Mouse (Mus musculus) v-Abl transformed pro-B cells (cell line): ENCODE results near the gene Rhbdf1.

Experiments used
- in situ Hi-C, 2 experiments: fragments of 400-800 bp; cut with MboI; formaldehyde crosslinking; loops; one replicate each; pipeline ENCODE4 v1.15.1; 2025; ENCODE audit not compliant: unreplicated experiment in 2 of 2

The Rhbdf1 gene

DNA sequence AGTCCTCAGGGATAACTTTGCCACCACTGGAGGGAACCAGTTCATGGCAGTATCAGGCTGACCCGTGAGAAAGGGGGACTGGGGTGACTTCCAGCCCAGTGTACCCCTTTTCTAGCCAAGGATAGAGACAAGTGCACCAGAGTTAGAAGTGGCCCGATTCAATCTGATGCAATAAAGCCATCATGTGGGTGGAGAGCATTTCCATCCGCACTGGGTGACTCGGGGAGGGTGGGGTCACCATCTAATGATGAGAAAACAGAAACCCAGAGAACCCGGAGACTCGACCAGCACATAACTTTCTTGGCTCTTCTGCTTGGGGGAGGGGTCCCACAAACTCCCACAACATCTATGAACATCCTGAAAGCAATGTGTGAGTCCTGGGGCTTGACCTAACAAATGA lies 25.4 kb downstream of the Rhbdf1 start:
- in situ Hi-C loops = no loop called here

DNA sequence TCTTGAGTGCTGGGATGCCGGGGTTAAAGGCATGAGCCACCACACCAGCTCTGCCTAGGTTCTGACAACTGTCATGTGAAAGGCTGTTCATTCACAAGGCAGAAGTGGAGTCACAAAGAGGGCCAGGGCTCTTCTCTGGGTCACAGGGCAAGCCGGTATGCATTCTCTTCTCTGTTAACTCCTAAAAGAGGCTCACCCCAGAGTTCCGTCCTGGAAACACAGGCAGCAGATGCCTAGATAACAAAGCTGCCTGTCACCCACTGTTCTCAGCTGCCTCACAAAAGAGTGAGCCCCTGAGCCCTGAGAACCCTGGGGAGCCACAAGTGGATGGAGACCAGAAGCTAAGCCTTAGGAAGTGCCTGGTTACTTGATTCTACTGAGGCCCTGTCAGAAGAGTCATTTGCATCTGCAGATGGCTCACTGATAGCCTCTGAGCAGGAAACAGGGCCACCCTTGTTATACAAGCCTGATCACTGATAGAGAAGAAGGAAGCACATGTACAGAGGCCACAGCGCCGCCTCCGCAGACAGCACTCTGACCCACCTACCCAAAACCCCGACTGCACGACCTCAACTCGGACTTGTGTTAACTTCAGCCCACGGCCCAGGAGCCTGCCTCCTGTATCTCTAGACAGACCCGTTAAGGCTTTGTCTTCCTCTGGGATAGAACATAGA lies 26.1 kb downstream of the Rhbdf1 start:
- in situ Hi-C loops = no loop called here

DNA sequence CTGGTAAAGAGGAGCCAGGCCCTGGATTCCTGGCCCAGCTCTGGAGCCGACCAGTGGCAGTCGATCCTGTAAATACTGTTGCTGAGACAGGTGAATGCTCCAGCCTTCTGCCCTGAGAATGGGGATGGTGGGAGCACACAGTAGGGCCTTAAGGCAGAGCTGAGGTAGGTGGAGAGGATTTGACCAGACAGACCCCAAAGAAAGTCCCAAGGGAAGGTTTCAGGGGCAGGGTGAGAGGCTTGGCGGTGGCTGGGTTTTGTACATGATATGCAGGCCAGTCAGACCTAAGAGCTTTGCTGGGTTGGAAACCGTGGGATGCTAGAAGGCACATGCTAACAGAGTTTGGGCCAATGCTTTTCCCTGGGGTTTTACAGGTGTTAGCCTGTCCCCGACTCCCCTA lies 27.5 kb downstream of the Rhbdf1 start:
- in situ Hi-C loops = no loop called here

DNA sequence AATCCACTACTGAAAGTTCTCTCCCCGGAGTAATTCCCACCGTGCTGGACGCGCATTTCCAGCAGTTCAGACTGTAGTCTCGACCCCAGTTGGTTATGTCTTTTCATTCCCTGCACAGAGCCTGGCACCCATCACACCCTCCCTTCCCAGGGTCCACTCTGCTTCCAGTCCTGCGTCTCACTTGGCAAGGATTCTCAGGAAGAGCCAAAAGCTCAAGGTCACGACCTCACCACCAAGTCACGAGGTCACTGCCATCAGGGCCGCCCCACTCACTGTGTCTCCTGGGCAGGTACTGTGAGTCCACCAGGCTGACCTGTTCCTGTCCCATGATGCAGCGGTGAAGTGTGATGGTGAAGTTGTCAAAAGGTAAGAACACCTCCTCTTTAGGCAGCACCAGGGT lies 28.0 kb downstream of the Rhbdf1 start:
- in situ Hi-C loops = no loop called here

DNA sequence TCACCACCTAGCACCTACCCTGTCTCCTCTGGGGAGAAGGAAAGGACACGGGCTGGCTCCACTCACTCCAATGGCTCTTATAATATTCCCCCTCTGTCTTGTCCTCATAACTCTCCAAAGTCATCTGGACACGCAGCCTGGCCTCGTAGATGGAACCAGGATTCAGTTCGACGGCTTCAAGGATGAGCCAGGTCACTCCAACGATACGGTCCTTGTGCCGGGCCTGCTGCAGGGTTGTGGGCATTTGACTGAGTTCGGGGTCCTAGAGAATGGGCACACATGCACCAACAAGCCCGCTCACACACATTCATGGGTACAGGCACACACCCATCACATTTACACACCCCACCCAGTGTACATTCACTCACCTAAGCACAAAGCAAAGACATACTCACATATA lies 28.9 kb downstream of the Rhbdf1 start:
- in situ Hi-C loops = no loop called here

DNA sequence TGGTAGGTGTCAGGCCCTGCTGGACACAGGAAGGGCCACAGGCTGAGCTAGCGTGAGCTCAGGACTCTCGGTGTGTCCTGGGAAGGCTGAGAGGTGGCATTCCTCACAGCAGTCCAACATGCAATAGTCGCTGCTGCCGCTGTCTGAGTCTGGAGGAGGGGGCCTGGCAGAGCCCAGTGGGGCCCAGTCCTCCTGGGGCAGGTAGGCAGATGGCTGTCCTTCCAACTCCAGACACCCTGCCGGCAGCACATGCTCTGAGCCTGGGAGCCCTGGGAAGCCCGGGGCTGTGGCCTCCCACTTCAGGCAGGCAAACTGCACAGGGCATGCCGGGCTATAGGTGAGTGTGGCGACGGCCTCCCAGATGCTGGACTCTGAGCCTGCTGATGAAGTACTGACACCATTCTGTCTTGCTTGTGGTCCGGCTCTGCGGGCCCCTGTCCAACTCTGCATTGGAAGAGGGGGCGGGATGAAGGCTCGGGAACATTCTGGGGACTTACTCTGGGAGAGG lies 31.4 kb downstream of the Rhbdf1 start:
- in situ Hi-C loops = no loop called here

DNA sequence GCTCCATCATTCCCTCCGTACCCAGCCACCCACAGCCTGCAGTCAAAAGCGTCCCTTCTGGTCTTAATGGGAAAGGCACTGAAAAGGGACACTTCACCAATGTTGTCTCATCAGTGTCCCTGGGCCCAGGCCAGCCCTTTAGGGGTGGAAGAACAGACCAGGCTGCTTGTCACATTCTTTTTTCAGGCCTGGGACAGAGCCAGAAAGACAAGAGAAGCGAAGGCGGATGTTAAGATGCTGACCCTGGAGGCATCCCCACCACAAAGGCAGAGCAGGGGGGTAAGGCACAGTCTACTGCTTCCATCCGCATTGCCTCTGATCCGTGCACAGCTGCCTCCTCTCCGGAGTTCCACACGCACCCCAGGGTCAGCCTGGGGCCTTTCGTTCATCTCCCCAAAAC lies 32.0 kb downstream of the Rhbdf1 start:
- in situ Hi-C loops = no loop called here

DNA sequence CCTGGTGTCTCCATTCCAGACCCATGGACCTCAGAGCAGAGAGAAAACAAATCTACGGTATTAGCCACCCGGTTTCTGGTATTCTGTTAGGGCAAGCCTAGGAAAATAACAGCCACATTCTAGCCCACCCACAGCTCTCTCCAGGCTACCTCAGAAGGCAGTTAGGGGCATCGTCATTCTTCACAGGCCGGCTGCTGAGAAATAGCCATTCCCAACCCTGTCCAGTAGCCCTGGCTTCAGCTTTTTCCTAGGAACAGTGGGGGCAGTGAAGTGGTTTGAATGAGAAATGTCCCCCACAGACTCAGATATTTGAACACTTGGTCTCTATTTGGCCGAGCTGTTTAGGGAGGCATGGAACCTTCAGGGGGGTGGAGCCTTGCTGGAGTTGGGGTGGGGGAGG lies 32.7 kb downstream of the Rhbdf1 start:
- in situ Hi-C loops = loop anchor here in 1 of 2 experiments (10.0 kb wide), 1 partner anchor 45 kb away; no protein-coding TSS in a partner anchor

DNA sequence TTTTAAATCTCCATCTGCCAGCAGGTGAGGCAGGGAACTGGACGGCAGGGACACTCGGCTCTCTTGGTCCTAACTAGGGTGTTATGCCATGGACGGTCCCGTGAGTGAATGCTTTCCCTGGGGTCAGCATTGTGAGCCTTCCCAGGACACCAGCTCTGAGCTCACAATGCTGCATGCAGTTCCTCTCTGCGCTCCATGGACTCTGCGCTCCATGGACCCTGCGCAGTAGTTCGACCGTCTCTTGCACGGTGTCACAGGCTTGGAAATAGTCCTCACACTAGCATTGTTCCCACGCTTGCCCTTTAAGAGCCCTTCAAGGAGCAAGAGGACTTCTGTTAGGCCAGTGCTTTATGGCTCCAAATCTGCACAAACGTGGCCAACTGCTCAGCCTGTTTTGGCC lies 33.2 kb downstream of the Rhbdf1 start:
- in situ Hi-C loops = loop anchor here in 1 of 2 experiments (10.0 kb wide), 1 partner anchor 46 kb away; no protein-coding TSS in a partner anchor

DNA sequence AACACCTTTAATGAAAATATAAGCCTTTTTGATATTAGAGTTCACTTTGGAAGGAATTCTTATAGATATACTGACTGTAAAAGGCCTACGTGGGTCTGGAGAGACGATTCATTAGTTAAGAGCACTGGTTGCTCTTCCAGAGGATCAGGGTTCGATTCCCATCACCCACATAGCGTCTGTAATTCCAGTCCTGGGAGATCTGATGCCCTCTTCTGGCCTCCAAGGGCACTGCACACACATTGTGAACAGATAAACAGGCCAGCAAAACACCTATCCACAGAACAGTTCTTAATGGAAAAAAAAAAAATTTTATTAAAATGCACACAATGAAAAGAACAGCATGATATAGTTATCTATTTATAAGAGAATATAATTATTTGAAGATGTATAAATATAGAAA lies 34.8 kb downstream of the Rhbdf1 start:
- in situ Hi-C loops = loop anchor here in 1 of 2 experiments (10.0 kb wide), 1 partner anchor 48 kb away; no protein-coding TSS in a partner anchor

DNA sequence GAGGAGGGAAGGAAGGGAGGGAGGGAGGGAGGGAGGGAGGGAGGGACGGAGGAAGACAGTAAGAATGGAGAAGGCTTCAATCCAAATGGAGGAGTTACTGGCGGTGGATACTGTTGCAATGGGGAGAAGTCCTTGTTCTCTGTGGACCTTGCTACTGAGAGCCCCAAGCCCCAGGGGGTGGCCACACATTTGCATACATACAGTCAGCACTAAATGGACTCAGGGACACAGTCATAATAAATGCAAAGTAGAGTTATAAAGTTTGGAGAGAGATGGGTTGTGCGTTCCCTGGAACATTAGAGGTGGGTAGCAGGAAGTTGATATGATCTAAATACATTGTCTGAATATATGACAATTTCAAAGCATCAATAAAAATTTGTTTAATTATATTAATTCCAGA lies 36.1 kb downstream of the Rhbdf1 start:
- in situ Hi-C loops = loop anchor here in 1 of 2 experiments (10.0 kb wide), 1 partner anchor 49 kb away; no protein-coding TSS in a partner anchor

DNA sequence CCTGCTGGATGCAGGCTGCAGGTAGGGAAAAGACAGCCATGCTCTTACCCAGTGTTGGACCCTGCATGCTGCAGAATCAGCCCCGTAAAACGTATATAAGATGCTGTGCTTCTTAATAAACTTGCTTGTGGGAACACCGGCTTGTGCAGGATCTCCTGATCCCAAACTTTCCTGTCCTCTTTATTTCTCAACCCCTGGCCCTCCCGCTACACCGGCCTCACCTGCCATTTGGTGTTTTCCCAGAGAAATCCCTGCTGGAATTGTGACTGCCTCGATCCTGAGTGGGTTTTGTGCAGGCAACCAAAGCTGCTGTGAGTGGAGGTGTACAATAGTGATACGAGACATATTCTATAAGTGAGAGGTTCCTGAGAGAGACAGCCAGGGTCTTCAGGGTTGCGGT lies 37.6 kb downstream of the Rhbdf1 start:
- in situ Hi-C loops = loop anchor here (5.0 to 10.0 kb wide), 2 partner anchors 50 to 103 kb away; partner anchors contain the start of gene Hbq1b (in 2 of the 2)

DNA sequence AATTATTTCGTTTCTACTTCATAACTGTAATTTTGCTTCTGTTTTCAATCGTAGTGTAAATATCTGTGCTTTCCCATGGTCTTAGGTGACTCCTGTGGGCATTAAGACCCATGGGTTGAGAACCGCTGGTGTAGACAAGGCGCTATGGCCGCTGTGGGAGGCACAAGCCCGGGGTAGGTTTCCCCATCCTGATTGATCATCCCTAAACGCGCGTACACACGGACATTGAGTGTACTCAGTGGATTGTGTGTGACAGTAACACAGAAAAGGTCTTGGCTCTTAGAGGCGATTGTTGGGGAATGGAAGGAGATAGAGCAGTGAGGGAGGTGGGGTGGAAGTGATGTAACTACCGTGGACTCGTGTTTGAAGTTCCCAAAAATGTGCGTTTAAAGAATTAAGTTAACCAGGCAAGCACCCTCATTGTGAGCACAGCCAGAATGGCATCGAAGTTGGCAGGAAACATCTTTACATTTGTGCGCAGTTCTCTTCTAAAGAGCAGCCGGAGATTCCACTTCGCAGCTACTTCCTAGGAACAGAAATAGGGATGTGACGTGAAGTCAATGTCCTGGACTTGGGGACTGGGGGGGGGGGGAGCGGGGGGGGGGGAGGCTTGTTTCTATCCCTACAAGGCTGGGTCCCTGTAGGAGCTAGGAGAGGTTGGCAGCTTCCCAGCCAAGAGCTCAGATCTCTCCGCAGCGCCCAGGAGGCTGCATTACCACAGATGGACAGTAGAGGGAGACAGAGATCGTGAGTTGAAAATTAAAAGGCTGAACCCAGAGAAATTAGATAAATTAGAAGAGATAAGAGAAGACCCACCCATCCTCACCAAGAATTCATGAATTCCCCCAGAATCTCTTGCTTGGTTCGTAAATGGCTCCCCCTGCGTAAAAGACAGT lies 39.9 kb downstream of the Rhbdf1 start:
- in situ Hi-C loops = loop anchor here (5.0 to 10.0 kb wide), 2 partner anchors 53 to 105 kb away; partner anchors contain the start of gene Hbq1b (in 2 of the 2)

DNA sequence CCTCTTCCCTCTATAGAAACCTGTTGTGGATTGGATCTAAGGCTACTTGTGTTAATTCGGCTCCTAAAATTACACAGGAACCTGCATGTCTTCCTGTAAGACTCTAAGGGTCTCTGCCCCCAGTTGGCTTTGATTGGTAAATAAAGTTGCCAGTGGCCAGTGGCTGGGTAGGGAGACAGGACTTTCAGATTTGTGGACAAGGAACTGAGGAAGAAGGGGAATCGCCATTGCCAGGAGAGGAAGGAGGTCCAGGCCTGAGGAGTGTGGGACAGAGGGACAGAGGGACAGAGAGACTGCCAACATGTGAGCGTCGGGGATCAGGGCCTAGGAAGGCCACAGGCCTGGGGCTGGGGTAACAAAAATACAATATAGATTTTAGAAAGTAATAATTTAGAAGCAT lies 40.9 kb downstream of the Rhbdf1 start:
- in situ Hi-C loops = loop anchor here (5.0 to 10.0 kb wide), 2 partner anchors 54 to 106 kb away; partner anchors contain the start of gene Hbq1b (in 2 of the 2)

DNA sequence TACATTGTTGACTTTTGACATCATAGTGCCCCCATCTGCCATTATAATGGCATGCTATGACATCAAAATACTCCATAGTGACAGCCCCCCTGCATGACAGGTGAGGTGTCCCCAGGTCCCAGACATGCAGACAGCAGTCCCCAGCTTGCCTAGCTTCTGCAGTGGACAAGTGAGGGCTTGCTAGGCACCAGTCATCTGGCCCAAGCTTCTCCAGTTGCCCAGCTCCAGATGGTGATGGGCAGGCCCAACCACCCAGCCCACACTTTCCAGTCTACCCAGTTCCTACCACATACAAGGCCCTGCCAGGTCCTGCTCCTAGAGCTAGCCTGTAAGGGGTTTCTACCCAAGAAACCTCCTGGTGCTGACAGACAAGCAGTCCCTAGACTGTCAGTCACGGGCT lies 43.6 kb downstream of the Rhbdf1 start:
- in situ Hi-C loops = no loop called here

DNA sequence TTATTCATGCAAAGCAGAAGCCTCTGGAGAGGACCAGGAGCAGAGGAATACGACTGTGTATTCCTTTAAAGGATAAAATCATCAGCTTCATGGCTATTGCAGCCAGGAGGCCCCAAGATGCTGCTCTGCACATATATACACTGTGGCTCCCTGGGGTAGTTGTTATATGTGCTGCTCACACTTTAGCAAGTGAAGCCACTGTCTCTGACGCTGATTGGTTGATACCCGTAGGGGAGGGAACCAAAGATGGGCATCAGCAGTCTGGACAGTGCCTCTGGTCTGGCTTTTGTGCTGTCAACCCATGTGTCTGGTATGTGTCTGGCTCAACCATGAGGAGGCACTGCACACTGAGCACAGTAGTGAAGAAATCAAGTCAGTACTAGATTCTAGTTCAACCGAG lies 55.4 kb downstream of the Rhbdf1 start:
- in situ Hi-C loops = loop anchor here in 1 of 2 experiments (25.0 kb wide), 1 partner anchor 1479 kb away; no protein-coding TSS in a partner anchor

DNA sequence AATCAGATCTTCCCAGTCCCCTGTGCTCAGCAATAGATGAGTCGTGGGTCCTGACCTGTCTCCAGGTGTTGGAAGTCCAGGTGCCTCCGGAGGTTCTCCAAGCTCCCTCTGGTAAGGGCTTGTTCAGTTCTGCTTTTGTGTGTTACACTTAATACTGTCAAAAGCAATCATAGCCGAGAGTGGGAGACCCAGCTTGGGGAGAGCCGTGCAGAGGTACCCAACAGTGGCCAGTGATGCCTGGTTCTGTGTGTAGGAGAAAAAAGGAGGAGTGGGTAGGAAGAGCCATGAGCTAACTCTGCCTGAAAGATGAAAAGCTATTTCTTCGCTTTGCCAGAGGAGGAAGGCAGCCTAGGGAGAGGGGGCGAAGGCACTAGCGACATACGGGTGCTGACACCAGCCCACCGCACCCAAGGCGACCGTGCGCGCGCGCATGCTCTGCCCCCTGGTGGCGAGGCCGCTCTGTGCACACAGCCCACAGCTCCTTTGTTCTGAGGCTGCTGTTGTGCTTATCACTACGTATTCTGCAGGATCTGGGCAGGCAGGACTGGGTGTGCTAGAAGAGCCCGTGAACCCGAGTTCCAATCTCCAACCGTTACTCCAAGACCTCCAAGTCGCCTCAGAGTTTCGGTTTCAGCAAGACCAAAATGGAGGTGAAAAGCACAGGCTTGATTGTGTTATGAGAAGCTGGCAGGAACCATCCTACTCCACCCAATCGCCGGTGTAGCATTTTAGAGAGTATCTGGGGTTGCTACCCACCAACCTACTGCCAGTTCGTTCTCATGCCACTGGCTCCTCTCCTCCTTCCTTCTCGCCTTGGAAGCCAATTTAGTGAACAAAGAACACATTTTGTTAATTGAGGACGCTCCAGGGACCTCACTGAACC lies 59.9 kb downstream of the Rhbdf1 start:
- in situ Hi-C loops = loop anchor here in 1 of 2 experiments (25.0 kb wide), 1 partner anchor 1475 kb away; no protein-coding TSS in a partner anchor

DNA sequence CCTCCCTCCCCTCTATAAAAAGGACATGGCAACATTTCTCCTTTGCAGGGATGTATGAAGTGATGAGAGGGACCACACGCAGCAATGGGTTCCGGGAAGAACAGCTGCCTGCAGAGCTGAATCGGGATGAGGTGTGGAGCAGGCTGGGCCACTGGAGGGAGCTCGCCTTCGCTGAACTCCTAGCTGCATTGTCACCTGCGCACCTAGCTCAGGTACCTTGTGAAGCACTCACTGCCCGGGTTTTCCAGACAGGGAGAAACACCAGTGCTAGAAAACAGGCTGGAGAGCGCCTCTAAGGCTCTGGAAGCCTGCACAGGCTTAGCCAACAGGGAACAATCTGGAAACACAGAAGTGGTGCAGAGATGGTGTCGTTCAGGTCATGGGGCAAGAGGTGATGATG lies 60.6 kb downstream of the Rhbdf1 start:
- in situ Hi-C loops = loop anchor here in 1 of 2 experiments (25.0 kb wide), 1 partner anchor 1474 kb away; no protein-coding TSS in a partner anchor

DNA sequence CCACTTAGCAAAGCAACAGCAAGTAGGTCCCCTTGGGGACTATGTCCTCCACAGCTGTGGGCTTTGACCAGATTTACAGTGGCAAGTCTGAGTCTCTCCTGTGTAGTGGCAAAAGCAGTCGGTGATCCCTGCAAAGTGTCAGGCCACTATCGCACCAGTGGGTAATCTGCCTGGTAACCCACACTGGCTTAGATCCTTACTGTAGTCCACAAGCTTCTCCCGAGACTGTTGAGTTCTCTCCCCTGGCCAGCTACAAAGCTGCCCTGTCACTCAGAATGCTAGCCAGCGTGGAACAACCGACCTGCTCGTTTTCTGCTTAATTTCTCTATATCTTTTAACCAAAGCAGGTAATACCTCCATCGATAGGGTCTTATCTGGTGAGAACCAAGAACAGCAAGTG lies 61.8 kb downstream of the Rhbdf1 start:
- in situ Hi-C loops = loop anchor here in 1 of 2 experiments (25.0 kb wide), 1 partner anchor 1473 kb away; no protein-coding TSS in a partner anchor
